Mouse (Mus musculus) MN1 (cell line): Measurements from ENCODE around the gene Lcorl.

Experiments
- DNase-seq: peaks from one replicate; pipeline ENCODE4 v3.0.0-alpha.2; 2016; ENCODE audit warnings: low spot score

The Lcorl gene

GRCm38 (mm10) chr5:45857254-45858011 is at the start of gene Lcorl:
Gene Lcorl (minus strand): TSS chr5:45857615.
- DNase-seq: peak; percentile 93

GRCm38 (mm10) chr5:45904683-45905082 is 47.3 kb upstream of the Lcorl start:
- DNase-seq: no peak

GRCm38 (mm10) chr5:45903246-45903645 is 45.8 kb upstream of the Lcorl start:
- no peak for DNase-seq

- no peak for DNase-seq
These were observed 37.9 kb upstream of the Lcorl start for GRCm38 (mm10) chr5:45895362-45895761.

- DNase-seq: no peak
These were observed 36.3 kb upstream of the Lcorl start for GRCm38 (mm10) chr5:45893696-45894095.

GRCm38 (mm10) chr5:45876328-45876727 is 18.9 kb upstream of the Lcorl start:
- no peak for DNase-seq

GRCm38 (mm10) chr5:45875472-45875871 is 18.1 kb upstream of the Lcorl start:
- peak; percentile 37 for DNase-seq

- no peak for DNase-seq
These were observed 17.0 kb upstream of the Lcorl start for GRCm38 (mm10) chr5:45874284-45875030.

- no peak for DNase-seq
These were observed 953 bp upstream of the Lcorl start for GRCm38 (mm10) chr5:45858368-45858767.

- DNase-seq: no peak
These were observed 550 bp downstream of the Lcorl start for GRCm38 (mm10) chr5:45856876-45857253.

- DNase-seq: peak; percentile 49
These were observed 1.1 kb downstream of the Lcorl start for GRCm38 (mm10) chr5:45856303-45856821.

GRCm38 (mm10) chr5:45855526-45856302 is 1.7 kb downstream of the Lcorl start:
- peak; percentile 63 for DNase-seq

GRCm38 (mm10) chr5:45844723-45845122 is 12.7 kb downstream of the Lcorl start:
- no peak for DNase-seq

GRCm38 (mm10) chr5:45835131-45835530 is 22.3 kb downstream of the Lcorl start:
- DNase-seq: no peak

GRCm38 (mm10) chr5:45811527-45811926 is 45.9 kb downstream of the Lcorl start:
- no peak for DNase-seq

GRCm38 (mm10) chr5:45791864-45792263 is 65.6 kb downstream of the Lcorl start:
- DNase-seq: no peak

GRCm38 (mm10) chr5:45790221-45790620 is 67.2 kb downstream of the Lcorl start:
- no peak for DNase-seq

- DNase-seq: peak; percentile 7
These were observed 99.8 kb downstream of the Lcorl start for GRCm38 (mm10) chr5:45757502-45758121.

- DNase-seq: no peak
These were observed 119.5 kb downstream of the Lcorl start for GRCm38 (mm10) chr5:45737911-45738310.

GRCm38 (mm10) chr5:45733751-45734150 is 123.7 kb downstream of the Lcorl start:
- no peak for DNase-seq

GRCm38 (mm10) chr5:45718848-45719488 is 138.4 kb downstream of the Lcorl start:
- no peak for DNase-seq
